Mouse (Mus musculus) left cerebral cortex, adult 18-20 months (tissue): ENCODE results near the gene Marc1. TPM values are rescaled to one million over a fixed set of nuclear protein-coding genes. Genes with fewer than 3 reads are reported as not detected.

Experiments used
- DNase-seq, 2 experiments: peaks; one replicate each; pipeline ENCODE4 v3.0.0; 2021 to 2022; ENCODE audit warnings: low spot score in 2 of 2, mixed read lengths in 1 of 2
- long read RNA-seq, 2 experiments: library from polyadenylated mRNA; stranded (forward); transcript quantifications; one replicate each; pipeline ENCODE4 v2.0.0; 2021
- total RNA-seq, 2 experiments: library from RNA; stranded (reverse); gene quantifications; 2 replicates each; pipeline ENCODE4 v1.2.3; 2021

Marc1 gene
- total RNA-seq = under 1 TPM in 1 of 2 experiments, not detected in 1; 0.16 TPM
- long read RNA-seq, experiment 1 = 0 reads
- long read RNA-seq, experiment 2 = 0 reads

DNA sequence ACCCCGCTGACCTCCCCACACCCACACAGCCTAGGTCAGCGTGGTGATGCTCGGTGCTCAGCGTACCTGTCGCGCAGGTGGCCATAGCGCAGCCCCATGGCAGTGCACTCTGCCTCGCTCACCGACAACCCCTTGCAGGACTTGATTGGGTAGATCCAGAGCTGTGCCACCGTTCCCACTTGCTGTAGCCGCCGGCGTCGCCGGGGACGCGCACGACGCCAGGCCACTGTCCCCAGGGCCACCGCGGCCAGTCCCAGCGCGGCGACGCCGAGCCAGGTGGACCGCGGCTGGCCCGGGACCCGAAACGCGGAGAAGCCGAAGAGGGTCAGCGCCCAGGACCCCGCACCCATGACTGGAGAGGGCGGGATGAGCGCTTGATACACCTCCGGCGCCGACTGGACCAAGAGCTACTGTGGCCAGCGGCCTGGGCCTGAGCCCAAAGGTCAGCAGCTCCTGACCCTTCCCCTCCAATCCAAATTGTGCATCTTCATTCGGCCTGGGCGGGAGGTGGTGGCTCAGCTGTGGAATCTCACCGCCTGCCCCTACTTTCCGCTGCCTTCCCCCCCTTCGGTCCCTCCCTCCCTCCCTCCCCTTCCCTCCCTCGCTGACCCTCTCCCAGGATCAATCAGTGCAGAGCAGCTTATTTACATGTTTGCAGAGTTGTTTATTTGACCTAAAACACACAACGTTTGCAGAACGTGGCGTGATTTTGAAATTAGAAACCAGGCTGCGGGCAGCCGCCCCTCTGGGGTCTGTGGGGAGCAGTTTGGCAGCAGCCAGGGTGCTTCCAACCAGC lies at the start of gene Marc1:
Marc1 (minus strand) TSS at position 534 of the 796 bp plus-strand sequence.
- no peak for DNase-seq

GRCm38 (mm10) chr1:184860276-184860675 lies 49.2 kb upstream of the Marc1 start:
- DNase-seq = no peak

GRCm38 (mm10) chr1:184858253-184858652 lies 47.1 kb upstream of the Marc1 start:
- DNase-seq = no peak

DNA sequence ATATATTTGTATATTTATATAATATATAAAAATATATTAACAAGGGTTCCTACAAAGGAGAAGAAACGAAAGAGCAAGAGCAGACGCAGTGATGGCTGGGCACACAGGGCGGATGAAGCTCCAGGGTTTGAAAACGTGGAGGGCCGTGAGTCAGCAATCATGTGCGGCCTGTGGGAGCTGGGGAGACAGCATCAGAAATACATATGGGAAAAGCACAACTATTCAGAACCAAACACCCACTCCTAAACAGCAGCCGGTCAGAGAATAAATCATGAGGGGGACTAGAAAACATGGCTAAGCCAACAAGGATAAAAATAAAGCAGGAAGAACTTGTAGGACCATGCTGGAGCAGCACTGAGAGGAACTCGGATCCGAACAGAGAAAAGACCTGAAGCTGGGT lies 46.1 kb upstream of the Marc1 start:
- peak; percentile 53 to 55 for DNase-seq

GRCm38 (mm10) chr1:184853922-184854321 lies 42.8 kb upstream of the Marc1 start:
- DNase-seq = no peak

- peak; percentile 69 to 75 for DNase-seq
Measured at GRCm38 (mm10) chr1:184853339-184853738, 42.2 kb upstream of the Marc1 start.

DNA sequence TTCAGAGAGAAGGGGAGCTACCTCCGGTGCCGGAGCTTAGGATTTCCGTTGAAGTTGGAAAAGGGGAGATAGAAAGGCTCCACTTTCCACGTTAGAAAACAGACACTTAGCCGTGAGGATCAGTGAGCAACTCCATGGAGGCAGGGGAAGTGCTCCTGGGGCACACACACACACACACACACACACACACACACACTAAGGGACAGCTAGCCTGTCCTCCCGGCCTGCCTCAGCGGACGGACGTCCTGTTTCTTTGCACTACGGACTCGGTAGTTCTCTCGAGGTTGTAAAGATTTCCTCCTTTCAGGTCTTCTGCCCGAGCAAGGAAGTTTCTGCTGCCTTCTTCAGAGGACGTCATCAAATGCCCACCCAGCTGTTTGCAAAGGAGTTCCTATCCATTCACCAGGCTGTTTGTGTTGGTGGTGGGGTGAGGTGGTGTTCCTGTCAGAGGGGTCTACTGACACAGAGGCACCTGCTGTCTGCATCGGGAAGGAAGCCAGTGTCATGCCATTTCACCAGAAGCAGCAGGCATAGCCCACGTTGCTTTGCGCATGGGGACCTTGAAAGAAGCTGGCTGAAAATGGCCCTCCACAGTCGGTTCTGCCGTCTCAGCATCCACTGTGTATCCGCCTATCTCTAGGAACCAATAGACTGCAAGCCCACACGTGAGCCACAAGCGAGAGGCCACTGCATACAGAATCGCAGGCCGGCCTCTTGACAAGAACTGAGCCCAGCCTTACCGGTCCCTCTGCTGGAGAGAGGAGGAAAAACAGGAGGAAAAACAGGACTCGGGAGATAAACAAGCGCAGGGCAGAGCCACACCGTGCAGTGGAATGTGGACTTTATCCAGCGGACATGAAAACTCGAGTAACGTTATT lies 40.9 kb upstream of the Marc1 start:
- DNase-seq = peak; percentile 81 to 84

- no peak for DNase-seq
Measured at GRCm38 (mm10) chr1:184851166-184851565, 40.1 kb upstream of the Marc1 start.

DNA sequence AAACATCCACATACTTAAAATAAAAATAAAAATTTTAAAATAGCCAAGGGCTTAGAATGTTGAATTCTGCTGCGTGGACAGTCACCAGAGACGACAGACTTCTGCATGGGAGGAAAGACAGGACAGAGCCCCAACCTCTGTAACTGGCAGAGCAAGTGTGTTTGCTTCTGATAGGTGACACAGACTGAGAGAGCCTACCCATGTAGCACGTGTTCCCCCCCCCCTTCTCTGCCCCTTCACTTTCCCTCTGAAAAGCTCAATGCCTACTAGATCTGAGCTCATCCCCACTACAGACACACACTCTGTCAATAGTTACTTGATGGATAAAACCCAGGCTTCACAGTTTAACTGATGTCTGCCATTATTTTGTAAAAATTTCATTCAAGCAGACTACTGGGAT lies 35.9 kb upstream of the Marc1 start:
- DNase-seq = no peak

DNA sequence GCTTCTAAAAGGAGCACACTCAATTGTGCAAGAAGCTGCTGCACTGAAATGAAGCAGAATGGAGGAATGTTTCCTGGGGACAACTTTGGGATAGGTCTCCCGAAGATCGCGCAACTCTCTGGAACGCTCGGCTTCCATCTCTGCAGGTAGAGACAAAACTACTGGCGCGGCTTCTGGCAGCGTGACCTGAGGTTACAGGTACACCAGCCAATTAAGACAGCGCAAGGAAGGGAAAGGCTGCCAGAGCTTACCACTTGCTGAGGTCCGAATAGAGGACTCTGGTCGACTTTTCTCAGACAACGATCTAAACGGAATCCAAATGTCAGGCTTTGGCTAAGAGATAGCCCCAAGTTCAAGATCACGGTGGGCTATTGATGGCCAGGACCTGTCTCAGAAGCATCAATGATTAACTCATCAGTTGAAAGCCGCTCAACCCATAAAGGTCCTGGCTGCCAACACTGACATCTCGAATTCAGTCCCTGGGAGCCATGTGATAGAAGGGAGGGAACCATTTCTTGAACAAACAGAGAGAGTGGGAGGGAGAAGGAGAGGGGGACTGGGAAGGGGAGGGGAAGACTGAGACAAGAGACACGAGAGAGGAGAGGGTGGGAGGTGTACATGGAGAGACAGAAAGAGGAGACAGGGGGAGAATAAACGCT lies 35.1 kb upstream of the Marc1 start, which contains the start of gene Marc2:
Marc2 (minus strand) TSS at position 360 of the 659 bp plus-strand sequence.
- peak in 1 of 2 experiments; percentile 27 for DNase-seq

DNA sequence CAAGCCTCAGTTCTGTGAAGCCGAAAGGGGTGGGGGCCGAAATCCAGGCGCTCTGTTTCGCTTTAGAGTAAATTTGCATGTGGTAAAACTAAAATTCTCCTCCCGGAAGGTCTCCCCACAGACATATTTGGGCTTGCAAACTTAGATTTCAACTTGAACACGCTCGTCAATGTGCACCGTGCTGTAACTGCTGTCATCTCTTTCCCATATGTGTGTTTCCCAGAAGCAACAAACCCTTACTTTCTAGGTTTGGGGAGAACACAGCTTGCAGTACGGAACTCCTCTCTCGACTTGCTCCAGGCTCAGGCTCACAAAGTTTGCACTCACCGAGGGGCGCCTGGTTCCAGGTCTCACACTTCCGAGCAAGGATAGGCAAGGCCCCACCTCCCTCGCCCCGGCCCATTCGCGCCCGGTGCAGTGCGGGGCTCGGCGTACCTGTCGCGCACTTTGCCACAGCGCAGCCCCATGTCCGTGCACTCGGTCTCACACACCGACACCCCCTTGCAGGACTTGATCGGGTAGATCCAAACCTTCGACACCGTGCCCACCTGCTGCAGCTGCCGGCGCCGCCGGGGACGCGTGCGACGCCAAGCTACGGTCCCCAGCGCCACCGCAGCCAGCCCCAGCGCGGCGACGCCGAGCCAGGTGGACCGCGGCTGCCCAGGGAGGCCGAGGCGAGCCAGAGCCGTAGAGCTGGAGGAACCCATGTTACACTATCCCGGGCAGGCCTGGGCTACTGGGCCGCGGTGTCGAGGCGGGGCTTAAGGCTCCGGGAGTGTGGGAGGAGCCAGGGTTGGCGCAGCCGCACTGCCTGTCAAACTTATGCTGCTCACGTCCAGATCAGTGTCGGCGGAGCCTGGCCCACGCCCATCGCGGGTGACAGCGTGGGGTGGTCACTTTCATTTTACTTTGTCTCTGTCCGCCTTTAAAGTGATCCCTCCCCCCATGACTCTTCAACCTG lies 34.3 kb upstream of the Marc1 start:
- peak; percentile 84 to 88 for DNase-seq

- DNase-seq = peak in 1 of 2 experiments; percentile 34
Measured at GRCm38 (mm10) chr1:184844326-184845066, 33.4 kb upstream of the Marc1 start.

- DNase-seq = no peak
Measured at GRCm38 (mm10) chr1:184837649-184838048, 26.5 kb upstream of the Marc1 start.

DNA sequence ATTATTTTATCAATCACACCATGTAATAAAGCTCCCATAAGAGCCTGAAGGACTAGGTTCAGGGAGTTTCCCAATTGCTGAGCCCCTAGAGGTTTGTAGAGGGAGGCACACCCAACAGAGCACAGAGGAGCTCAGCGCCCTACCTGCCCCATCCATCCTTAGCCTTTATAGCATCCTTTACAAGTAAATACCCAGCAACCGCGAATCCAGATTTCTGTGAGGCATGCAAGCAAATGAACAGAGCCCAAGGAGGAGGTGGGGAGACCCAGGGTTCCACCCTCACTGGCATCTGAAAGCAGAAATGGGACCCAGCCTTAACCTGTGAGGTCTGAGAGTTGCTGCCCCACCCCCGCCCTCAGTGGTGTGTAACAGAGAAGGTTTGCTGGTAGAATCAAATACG lies 25.2 kb upstream of the Marc1 start:
- no peak for DNase-seq

GRCm38 (mm10) chr1:184833499-184833898 lies 22.4 kb upstream of the Marc1 start:
- no peak for DNase-seq

GRCm38 (mm10) chr1:184832211-184832610 lies 21.1 kb upstream of the Marc1 start:
- no peak for DNase-seq

DNA sequence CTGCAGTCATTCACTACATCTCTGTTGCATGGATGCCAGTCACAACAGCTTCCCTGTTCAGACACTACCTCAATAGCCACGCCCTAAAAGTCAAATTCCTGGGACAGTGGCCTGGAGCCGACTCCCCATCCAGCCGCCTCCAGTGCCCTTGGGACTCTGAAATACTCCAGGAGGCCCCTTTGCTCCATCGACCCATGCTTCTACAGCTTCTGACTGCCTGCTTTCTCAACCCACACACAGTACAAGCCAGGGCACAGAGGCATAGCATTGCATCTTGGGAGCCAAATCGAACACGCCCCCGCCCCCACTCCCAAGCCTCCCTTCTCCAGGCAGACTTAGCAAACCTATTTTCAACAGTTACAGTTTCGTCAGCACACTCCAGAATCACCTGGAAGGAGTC lies 18.8 kb upstream of the Marc1 start:
- no peak for DNase-seq

- DNase-seq = peak in 1 of 2 experiments; percentile 26
Measured at GRCm38 (mm10) chr1:184827175-184827701, 16.1 kb upstream of the Marc1 start.

GRCm38 (mm10) chr1:184825093-184825492 lies 14.0 kb upstream of the Marc1 start:
- DNase-seq = peak in 1 of 2 experiments; percentile 44
